Mouse (Mus musculus): ENCODE measurements around the gene Kin.

Kin gene

DNA sequence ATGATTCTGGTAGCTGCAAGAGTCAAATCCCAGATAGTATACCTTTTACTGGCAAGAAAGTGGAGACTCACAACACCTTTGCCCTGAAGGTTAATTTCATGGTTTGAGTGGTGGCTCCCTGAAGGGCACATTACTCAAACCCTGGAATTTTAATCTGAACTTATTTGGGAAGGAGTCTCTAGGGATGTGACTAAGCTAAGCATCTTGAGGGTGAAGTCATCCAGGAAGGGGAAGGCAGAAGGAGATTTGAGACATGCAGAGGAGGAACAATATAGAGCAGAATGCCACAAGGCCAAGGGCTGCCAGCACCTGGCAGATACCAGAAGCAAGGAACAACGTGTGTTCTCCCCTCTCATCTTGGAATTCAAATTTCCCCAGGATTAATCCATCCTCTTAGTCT, 38.4 kb downstream of the Kin start:
- no peak for DNase-seq

DNA sequence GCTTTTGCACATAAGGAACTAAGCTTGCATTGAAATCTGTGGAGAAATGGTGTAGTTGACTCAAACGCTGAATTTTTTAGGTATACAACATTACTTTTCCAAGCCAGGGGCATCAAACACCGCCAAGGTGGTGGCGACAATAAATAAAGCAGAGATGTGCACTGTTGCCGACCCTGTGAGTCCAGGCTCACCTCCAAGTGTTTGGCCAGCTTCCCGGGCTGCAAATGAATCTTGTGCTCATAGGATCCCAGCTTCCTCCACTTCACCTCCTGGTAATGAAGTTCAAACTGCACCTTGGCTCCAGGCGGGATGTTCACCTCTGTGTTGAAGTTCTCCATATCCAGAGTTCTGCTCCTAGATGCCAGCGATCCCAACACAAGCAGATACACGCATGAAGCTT, 38.9 kb downstream of the Kin start:
- DNase-seq, result no peak

DNA sequence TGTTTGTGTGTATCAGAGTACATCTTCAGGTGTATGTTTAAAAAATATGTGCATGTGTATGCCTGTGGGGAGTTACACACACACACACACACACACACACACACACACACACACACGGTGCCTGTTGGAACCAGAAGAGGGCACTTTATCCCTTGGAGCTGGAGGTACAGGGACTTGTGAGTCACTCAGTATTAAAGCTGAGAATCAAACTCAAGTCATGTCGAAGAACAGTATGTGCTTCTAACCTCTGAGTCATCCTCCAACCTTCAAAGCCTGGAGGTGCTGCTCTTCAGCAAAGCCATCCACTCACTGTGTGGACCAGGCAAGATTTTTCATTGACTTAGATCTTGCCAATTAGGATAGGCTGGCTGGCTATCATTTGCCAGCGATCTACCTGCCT, 41.4 kb downstream of the Kin start:
- no peak for DNase-seq

DNA sequence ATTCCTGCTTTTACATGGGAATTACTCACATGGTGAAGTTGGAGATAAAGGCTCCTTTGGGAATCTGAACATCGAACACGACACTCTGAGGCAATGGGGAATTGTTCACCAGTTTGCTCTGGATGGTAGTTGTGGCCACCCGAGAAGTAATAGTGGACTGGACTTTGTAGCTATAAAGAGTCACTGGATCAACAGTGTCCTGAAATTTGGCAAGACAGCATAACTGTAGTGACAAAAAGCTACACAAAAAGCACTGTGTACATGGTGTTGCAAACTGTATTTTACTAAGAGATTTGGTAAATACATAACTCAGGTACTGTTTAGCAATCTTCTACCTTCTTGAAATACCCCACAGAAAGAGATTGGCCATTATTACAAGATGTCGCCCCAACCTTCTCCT, 45.7 kb downstream of the Kin start:
- DNase-seq, result no peak

DNA sequence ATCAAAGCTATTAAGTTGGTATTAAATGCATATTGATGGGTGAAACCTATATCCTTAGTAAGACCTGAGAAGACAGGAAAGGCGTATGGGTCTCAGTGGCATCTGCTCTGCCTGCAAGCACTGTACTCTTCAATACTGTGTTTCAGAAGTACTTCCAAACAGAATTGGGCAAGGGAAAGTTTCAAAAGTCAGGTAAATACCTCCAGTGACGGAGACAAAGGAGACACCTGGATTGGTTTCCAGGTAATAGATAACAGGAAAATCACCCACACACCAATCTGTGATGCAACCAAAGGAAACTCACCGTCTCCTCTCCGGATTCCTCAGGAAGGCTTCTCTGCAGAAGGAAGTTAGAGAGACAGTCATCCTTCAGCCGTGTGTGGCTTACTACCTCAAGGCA, 47.1 kb downstream of the Kin start:
- no peak for DNase-seq

DNA sequence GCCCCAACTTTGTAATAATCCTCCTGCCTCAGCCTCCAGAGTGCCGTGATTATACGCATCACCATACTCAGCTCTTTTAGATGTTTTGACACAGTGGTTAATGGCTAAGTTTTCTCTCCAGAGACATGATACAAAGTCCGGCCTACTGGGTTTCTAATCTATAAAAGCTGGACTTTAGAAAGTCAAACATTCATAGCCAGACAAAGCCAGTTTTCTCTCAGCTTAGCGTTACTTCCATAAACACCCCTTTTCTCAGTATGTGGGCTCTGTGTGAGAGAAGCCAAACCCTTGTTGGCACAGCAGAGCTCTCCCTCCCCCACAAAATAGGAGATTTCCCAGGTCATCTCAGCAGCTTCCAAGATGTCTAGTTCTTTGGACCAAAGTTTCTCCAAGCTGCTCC, 48.2 kb downstream of the Kin start:
- DNase-seq, result no peak

DNA sequence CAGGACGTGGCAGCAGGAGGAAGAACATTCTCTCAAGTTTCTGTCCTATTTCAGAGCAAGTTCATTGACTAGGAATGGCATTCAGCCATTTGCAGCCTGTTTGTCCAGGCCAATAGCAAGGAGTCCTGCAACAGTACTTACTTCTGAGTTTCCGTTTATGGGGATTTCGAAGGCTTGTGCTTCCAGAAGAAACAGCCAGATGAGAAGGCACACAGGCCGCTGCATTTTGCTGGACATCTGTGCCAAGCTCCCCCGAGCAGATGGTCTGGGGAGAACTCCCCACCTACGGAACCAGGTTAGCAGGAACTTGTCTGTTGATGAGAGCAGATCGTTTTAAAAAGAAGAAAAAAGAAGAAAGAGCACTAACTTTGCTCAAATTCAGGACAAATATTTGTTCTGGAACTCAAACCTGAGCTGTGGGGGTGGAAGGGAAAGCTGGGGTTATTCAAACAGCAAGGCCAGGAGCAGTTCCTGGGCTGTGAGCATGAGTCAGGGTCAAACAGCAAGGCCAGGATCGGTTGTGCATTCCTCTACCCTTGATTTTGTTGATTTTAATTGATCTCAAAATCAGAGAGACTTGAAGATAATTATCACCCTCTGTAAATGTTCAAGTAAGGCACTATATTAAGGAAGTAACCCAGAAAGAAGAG, 50.1 kb downstream of the Kin start:
- DNase-seq, result peak; percentile 41

DNA sequence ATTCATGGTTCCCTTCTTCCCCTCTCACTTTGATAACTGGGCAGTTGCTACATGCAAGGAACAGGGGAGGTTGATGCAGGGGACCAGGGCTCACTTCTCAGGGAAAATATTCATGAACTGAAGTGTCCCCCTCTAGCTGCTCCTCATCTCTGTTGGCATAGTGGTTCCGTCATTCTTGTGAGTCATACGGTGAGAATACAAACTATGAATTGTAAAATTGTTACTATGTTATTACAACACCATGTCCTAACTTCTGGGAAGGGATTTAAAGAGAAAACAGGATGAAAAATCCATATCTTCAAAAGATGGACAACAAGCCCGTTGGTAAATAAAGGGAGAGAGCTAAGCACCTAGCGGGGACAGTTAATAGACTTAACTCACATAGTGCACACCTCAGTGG, 50.9 kb downstream of the Kin start, which contains the start of gene Itih2:
TSS of gene Itih2 (minus strand) at position 101 of the 400 bp plus-strand sequence.
- DNase-seq, result no peak

DNA sequence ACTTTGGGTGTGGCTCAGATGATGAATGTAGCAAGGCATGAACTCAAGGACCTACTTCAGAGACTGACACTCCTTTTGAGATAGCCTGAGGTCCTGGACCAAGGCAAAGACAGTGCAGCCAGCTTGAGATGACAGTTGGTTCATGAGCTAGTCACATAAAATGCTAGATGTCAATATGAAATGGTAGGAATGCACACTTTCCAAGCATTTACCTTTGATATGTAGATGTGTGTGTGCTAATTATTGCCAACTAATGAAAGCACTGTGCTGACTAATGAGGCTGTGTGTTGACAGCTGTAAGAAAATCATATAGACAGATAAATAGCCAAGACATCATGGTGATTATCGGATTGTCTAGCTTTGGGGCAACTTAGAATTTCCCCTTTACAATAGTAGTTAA, 51.7 kb downstream of the Kin start:
- DNase-seq, result no peak

DNA sequence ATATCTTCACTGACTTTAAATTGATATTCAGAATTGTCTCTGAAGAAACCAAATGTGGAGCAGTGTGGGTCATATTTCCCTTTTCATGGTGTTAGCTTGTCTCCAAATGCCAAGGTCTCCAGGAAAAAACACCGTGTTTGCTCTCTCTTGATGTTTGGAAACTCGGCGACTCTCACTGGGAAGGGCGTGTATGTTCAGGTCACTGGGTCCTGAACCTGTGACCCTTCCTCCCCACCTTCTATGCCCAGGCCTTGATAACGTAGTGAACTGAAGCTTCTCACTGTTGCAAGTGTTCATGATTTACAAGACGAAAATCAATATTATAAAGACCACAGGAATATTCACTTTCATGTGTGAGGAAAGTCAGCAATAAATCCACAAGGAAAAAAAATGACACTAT, 53.5 kb downstream of the Kin start:
- DNase-seq, result no peak

DNA sequence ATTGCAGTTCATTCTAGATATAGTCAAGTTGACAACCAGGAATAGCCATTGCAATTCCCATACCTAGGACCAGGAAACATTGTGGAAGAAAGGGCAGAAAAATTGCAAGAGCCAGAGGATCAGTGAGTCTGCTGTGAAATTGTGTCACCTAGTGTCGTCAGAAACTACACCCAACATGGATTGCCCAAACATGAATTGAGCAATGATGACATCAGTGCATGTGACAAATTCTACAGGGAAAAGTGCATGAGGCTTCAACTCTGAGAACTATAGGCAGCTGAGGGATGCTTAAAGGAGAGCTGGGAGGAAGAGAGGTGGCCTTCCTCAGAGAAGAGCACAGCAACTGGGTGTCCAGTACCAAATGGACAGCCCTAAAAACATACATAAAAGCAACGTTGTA, 56.9 kb downstream of the Kin start:
- DNase-seq, result no peak

DNA sequence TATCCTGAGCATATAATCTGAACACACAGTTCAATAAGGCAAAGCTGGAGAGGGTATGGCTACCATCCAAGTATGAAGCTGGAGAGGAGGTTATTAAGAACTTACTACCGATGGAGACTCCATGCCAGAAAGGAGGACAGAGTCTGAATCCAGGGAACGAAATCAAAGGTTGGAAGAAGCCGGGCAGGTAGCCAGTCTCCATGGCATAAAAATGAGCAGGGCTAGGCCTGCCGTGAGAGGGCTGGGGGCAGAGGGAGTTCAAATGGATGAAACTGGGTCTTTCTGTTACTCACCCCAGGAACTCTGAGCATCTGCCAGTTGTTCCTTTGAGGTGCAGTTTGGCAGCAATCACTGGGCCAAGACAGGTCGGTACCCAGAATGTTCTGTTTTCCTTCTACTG, 60.1 kb downstream of the Kin start:
- no peak for DNase-seq

All from right cerebral cortex, postnatal 25 days (tissue).